Mouse (Mus musculus): ENCODE data around the gene Mical2. TPM values are rescaled to one million over a fixed set of nuclear protein-coding genes. Genes with fewer than 3 reads are reported as not detected.

Gene Mical2
- polyA plus RNA-seq, 1 experiment from 2014 or later: 4.0 TPM

DNA sequence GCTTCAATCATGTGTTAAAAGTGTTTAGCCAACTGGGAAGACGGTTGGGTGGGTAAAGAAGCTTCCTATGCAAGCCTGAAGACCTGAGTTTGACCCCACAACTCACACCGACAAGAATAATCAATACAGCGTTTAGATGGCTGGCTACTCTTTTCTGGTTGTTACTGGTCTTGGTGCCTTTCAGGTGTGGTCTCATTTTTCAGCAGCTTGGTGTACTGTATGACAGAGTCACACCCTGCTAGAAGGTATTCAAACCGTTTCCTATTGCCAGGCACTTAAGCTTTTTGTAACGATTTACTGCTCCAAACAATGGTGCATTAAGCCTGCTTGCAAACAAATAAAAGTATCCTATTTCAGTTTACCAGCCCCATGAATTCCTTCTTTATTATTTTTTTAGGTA, 226.8 kb downstream of the Mical2 start:
- no peaks in the 10 kb centered on the region for H3K79me2 ChIP-seq (ENCODE audit: inconsistent target)
- 58% methylated on average over 5 of the region's 5 CpGs for WGBS (ENCODE audit: missing documents)
- no peak overlapping the region for H3K4me3 ChIP-seq (ENCODE audit: inconsistent target)

DNA sequence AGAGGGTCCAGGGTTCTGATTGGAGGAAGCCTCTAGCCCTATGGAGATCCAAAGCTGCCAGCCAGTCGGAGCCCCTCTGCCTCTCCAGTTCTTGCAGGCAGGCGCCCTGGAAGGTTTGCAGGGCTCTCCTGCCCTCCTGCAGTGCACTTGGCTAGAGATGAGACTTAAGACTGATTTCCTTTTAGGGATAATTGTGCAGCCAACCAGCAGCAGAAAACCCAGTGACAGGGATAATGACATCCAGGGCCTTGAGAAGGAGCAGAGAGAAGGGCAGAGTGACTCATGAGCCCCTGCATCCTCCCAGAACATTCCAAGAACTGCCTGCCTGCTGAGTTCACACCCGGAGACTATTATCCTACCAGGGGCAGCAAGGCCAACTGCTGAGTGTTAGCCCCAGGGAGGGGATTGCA, 228.2 kb downstream of the Mical2 start:
- Histone ChIP-seq H3K4me3 (ENCODE audit: inconsistent target) (no peak overlapping the region), H3K79me2 (ENCODE audit: inconsistent target) (no peaks in the 10 kb centered on the region), H3K36me3 (ENCODE audit: inconsistent target) (no peaks in the 10 kb centered on the region), H3K27ac (no peak overlapping the region)
- 52% methylated on average over 3 of the region's 3 CpGs for WGBS (ENCODE audit: missing documents)

More for the DNA sequence above, 226.8 kb downstream of the Mical2 start:
- Histone ChIP-seq H3K27ac (no peak overlapping the region), H3K36me3 (ENCODE audit: inconsistent target) (no peaks in the 10 kb centered on the region)

- WGBS (ENCODE audit: missing documents): 82% methylated on average over 6 of the region's 6 CpGs
- Histone ChIP-seq H3K79me2 (ENCODE audit: inconsistent target) (no peaks in the 10 kb centered on the region), H3K4me3 (ENCODE audit: inconsistent target) (no peak overlapping the region), H3K36me3 (ENCODE audit: inconsistent target) (no peaks in the 10 kb centered on the region), H3K27ac (no peak overlapping the region)
Measured at GRCm38 (mm10) chr7:112454380-112454779, 228.7 kb downstream of the Mical2 start.

GRCm38 (mm10) chr7:112454951-112455350, 229.3 kb downstream of the Mical2 start:
- WGBS (ENCODE audit: missing documents): 100% methylated on average over 2 of the region's 2 CpGs

DNA sequence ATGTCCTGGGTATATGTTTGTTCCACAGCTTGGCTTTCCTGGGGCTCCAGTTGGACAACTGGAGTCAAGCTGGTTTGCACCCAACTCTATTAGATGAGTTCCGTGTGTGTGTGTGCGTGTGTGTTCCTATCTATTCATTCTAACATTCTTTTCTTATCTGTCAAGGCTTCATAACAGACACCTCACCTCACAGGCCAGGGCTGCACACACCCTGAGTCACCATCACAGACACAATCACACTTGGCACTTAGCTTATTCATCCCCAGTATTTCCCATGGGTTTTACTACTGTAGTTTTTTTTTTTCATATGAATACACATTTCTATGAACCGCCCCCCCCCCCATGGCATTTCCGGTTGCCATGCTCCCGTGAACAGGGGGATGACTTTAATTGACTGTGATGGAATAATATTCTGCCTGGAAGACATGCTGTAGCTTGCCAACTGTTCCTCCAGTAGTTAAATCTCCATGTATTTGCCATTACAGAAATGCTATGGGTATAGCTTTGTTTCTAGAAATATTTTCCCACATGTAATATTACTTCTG, 230.0 kb downstream of the Mical2 start:
- H3K4me3 ChIP-seq (ENCODE audit: inconsistent target): no peak overlapping the region
- H3K36me3 ChIP-seq (ENCODE audit: inconsistent target): no peaks in the 10 kb centered on the region
- no peak overlapping the region for H3K27ac ChIP-seq
- no peaks in the 10 kb centered on the region for H3K79me2 ChIP-seq (ENCODE audit: inconsistent target)
- WGBS (ENCODE audit: missing documents): 89% methylated on average over 5 of the region's 5 CpGs

More at GRCm38 (mm10) chr7:112454951-112455350, 229.3 kb downstream of the Mical2 start:
- Histone ChIP-seq H3K36me3 (ENCODE audit: inconsistent target) (no peaks in the 10 kb centered on the region), H3K27ac (no peak overlapping the region), H3K4me3 (ENCODE audit: inconsistent target) (no peak overlapping the region), H3K79me2 (ENCODE audit: inconsistent target) (no peaks in the 10 kb centered on the region)

DNA sequence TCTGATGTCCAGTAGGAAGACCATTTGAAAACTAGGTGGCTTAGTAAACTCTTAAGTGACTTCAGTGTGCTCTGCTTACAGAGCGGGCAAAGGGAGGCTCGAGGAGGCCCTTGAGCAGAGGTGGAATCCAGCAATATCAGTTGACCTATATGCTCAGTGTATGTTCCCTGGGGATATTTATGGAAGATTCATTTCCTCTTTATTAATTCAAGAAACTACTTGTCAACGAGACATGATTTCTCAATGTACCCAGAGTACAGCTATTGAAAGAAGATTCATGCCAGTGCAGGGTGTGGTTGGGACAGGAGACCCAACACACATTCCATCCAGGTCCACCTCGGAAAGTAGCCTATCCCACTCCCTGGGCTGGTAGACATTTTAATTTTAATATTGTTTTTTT, 231.7 kb downstream of the Mical2 start:
- H3K27ac ChIP-seq: no peak overlapping the region
- 76% methylated on average over 4 of the region's 4 CpGs for whole genome bisulfite sequencing (ENCODE audit: missing documents)
- H3K36me3 ChIP-seq (ENCODE audit: inconsistent target): no peaks in the 10 kb centered on the region
- H3K79me2 ChIP-seq (ENCODE audit: inconsistent target): no peaks in the 10 kb centered on the region
- H3K4me3 ChIP-seq (ENCODE audit: inconsistent target): no peak overlapping the region

- Histone ChIP-seq H3K79me2 (ENCODE audit: inconsistent target) (no peaks in the 10 kb centered on the region), H3K4me3 (ENCODE audit: inconsistent target) (no peak overlapping the region), H3K27ac (no peak overlapping the region), H3K36me3 (ENCODE audit: inconsistent target) (no peaks in the 10 kb centered on the region)
- WGBS (ENCODE audit: missing documents): 76% methylated on average over 4 of the region's 4 CpGs
Measured at GRCm38 (mm10) chr7:112457920-112458319, 232.3 kb downstream of the Mical2 start.

- 89% methylated on average over 5 of the region's 5 CpGs for whole genome bisulfite sequencing (ENCODE audit: missing documents)
Measured at GRCm38 (mm10) chr7:112458440-112458839, 232.8 kb downstream of the Mical2 start.

More at GRCm38 (mm10) chr7:112458440-112458839, 232.8 kb downstream of the Mical2 start:
- Histone ChIP-seq H3K79me2 (ENCODE audit: inconsistent target) (no peaks in the 10 kb centered on the region), H3K27ac (no peak overlapping the region), H3K36me3 (ENCODE audit: inconsistent target) (no peaks in the 10 kb centered on the region), H3K4me3 (ENCODE audit: inconsistent target) (no peak overlapping the region)

Other genes with a start within 250 kb of the Mical2 start
- 32.8 to 43.6 TPM (median 33.9 TPM) in 3 replicates for gene Usp47, start 202.4 kb upstream of the Mical2 start, polyA plus RNA-seq (2018)
- gene Dkk3, start 66.8 kb upstream of the Mical2 start, polyA plus RNA-seq (2018): not detected in 3 replicates
- 0.05 to 0.06 TPM in 2 of 3 replicates, not detected in the other for gene Parva, start 201.6 kb downstream of the Mical2 start, polyA plus RNA-seq (2018)